Mouse (Mus musculus) kidney, embryonic 16.5 days (tissue): ENCODE data around the gene Zfp507. TPM values are rescaled to one million over a fixed set of nuclear protein-coding genes. Genes with fewer than 3 reads are reported as not detected.

ENCODE experiments used
- ATAC-seq: fragments of 200-750 bp; cut with Nextera tagmentation; 2 replicates; pipeline ENCODE4 v1.8.0; 2017; ENCODE audit warnings: moderate TSS enrichment; ENCODE audit not compliant: low FRiP score, low TSS enrichment
- H3K27ac ChIP-seq: fragments of 300-500 bp; sonication (generic); 2 replicates; pipeline ENCODE4 v1.5.1; 2014; ENCODE audit warnings: low read length
- H3K27me3 ChIP-seq: fragments of 300-500 bp; sonication (generic); 2 replicates; pipeline ENCODE4 v1.6.1; 2014; ENCODE audit warnings: low read length, control low read depth, mixed read lengths; ENCODE audit not compliant: insufficient read depth
- H3K36me3 ChIP-seq: fragments of 300-500 bp; sonication (generic); 2 replicates; pipeline ENCODE4 v1.6.1; 2014; ENCODE audit warnings: low read length, control low read depth, mixed read lengths; ENCODE audit not compliant: insufficient read depth
- H3K4me1 ChIP-seq: fragments of 300-500 bp; sonication (generic); 2 replicates; pipeline ENCODE4 v1.6.1; 2014; ENCODE audit warnings: low read length, control low read depth, mixed read lengths; ENCODE audit not compliant: insufficient read depth
- H3K4me2 ChIP-seq: fragments of 300-500 bp; sonication (generic); replicated peaks from 2 replicates; pipeline ENCODE4 v1.6.1; 2014; ENCODE audit warnings: low read depth, low read length
- H3K4me3 ChIP-seq: fragments of 300-500 bp; sonication (generic); 2 replicates; pipeline ENCODE4 v1.5.1; 2014; ENCODE audit warnings: mild to moderate bottlenecking, low read length
- H3K9ac ChIP-seq: fragments of 300-500 bp; sonication (generic); replicated peaks from 2 replicates; pipeline ENCODE4 v1.6.1; 2014; ENCODE audit warnings: low read length
- H3K9me3 ChIP-seq: fragments of 300-500 bp; sonication (generic); 2 replicates; pipeline ENCODE4 v1.6.1; 2016; ENCODE audit warnings: low read length, control low read depth
- WGBS: fragments of 180-500 bp; shearing (Covaris S2); extraction: QIAGEN DNeasy Blood & Tissue Kit; methylation state at CpG from one replicate; pipeline ENCODE4 v1.1.7; 2014; 5-methylcytosine and 5-hydroxymethylcytosine counted together
- polyA plus RNA-seq: library from polyadenylated mRNA; unstranded; fragments of >200 nt; fragmentation: Nextera tagmentation; extraction: Ambion mirVana; gene quantifications from 2 replicates; pipeline ENCODE4 v1.2.1, GENCODE M21; 2015

Zfp507 gene
- polyA plus RNA-seq, 1 experiment from 2014 or later: 15.5 TPM

GRCm38 (mm10) chr7:35819486-35819885 lies 16.7 kb upstream of the Zfp507 start:
- Histone ChIP-seq H3K4me3 (no peak overlapping the region), H3K27me3 (no peaks in the 10 kb centered on the region), H3K9ac (no peak overlapping the region), H3K36me3 (no peaks in the 10 kb centered on the region), H3K27ac (no peak overlapping the region), H3K4me1 (0 out of 2 replicates have a peak, but pooled peaks cover 6% of the 10 kb centered on the region), H3K9me3 (0 out of 2 replicates have a peak, but pooled peaks cover 6% of the 10 kb centered on the region), H3K4me2 (no peak overlapping the region)
- 55% methylated on average over 4 of the region's 4 CpGs for WGBS
- ATAC-seq: no peak

- Histone ChIP-seq H3K9ac (no peak overlapping the region), H3K4me3 (no peak overlapping the region), H3K4me2 (no peak overlapping the region), H3K27me3 (no peaks in the 10 kb centered on the region), H3K27ac (no peak overlapping the region), H3K9me3 (0 out of 2 replicates have a peak, but pooled peaks cover 6% of the 10 kb centered on the region), H3K36me3 (no peaks in the 10 kb centered on the region), H3K4me1 (0 out of 2 replicates have a peak, but pooled peaks cover 6% of the 10 kb centered on the region)
- WGBS: 73% methylated on average over 12 of the region's 12 CpGs
- 0 out of 2 replicates have a peak, but pooled peaks have one; percentile 12 for ATAC-seq
Measured at GRCm38 (mm10) chr7:35814759-35815551, 12.2 kb upstream of the Zfp507 start.

- Histone ChIP-seq H3K27ac (no peak overlapping the region), H3K9me3 (0 out of 2 replicates have a peak, but pooled peaks cover 6% of the 10 kb centered on the region), H3K27me3 (no peaks in the 10 kb centered on the region), H3K4me1 (no peaks in the 10 kb centered on the region), H3K4me3 (no peak overlapping the region), H3K36me3 (no peaks in the 10 kb centered on the region), H3K9ac (no peak overlapping the region), H3K4me2 (no peak overlapping the region)
- ATAC-seq: no peak
- 78% methylated on average over 11 of the region's 11 CpGs for WGBS
Measured at GRCm38 (mm10) chr7:35813306-35813705, 10.5 kb upstream of the Zfp507 start.

- ATAC-seq: no peak
- H3K4me1 ChIP-seq: no peaks in the 10 kb centered on the region
- no peak overlapping the region for H3K9ac ChIP-seq
- H3K4me3 ChIP-seq: no peak overlapping the region
- H3K27ac ChIP-seq: no peak overlapping the region
- no peaks in the 10 kb centered on the region for H3K27me3 ChIP-seq
- H3K9me3 ChIP-seq: no peaks in the 10 kb centered on the region
- H3K4me2 ChIP-seq: no peak overlapping the region
- no peaks in the 10 kb centered on the region for H3K36me3 ChIP-seq
- WGBS: 48% methylated on average over 8 of the region's 8 CpGs
Measured at GRCm38 (mm10) chr7:35810736-35811135, 7.9 kb upstream of the Zfp507 start.

GRCm38 (mm10) chr7:35804206-35804605 lies 1.4 kb upstream of the Zfp507 start:
- no peak overlapping the region for H3K9ac ChIP-seq
- peaks cover 11% of the 10 kb centered on the region for H3K4me1 ChIP-seq
- WGBS: 78% methylated on average over 10 of the region's 10 CpGs
- no peak overlapping the region for H3K4me2 ChIP-seq
- no peak overlapping the region for H3K27ac ChIP-seq
- H3K27me3 ChIP-seq: no peaks in the 10 kb centered on the region
- no peak for ATAC-seq
- peaks cover 16% of the 10 kb centered on the region for H3K36me3 ChIP-seq
- no peak overlapping the region for H3K4me3 ChIP-seq
- no peaks in the 10 kb centered on the region for H3K9me3 ChIP-seq

GRCm38 (mm10) chr7:35802201-35802905 lies 450 bp downstream of the Zfp507 start:
- H3K27ac ChIP-seq: peak overlapping the region; percentile 89
- peak overlapping the region; percentile 100 for H3K9ac ChIP-seq
- H3K4me3 ChIP-seq: peak overlapping the region; percentile 97
- H3K36me3 ChIP-seq: peaks cover 31% of the 10 kb centered on the region
- peaks cover 11% of the 10 kb centered on the region for H3K4me1 ChIP-seq
- peak overlapping the region; percentile 88 for H3K4me2 ChIP-seq
- ATAC-seq: peak; percentile 91
- under 1% methylated on average over 47 of the region's 49 CpGs for WGBS
- H3K9me3 ChIP-seq: no peaks in the 10 kb centered on the region
- no peaks in the 10 kb centered on the region for H3K27me3 ChIP-seq

GRCm38 (mm10) chr7:35796123-35796522 lies 6.7 kb downstream of the Zfp507 start:
- H3K4me1 ChIP-seq: peaks cover 3% of the 10 kb centered on the region
- no peak overlapping the region for H3K9ac ChIP-seq
- no peak overlapping the region for H3K4me2 ChIP-seq

GRCm38 (mm10) chr7:35794145-35794664 lies 8.6 kb downstream of the Zfp507 start:
- no peak overlapping the region for H3K9ac ChIP-seq
- no peak for ATAC-seq
- H3K4me1 ChIP-seq: no peaks in the 10 kb centered on the region
- WGBS: 77% methylated on average over 12 of the region's 12 CpGs
- no peak overlapping the region for H3K4me2 ChIP-seq
- H3K27ac ChIP-seq: no peak overlapping the region
- H3K9me3 ChIP-seq: no peaks in the 10 kb centered on the region
- H3K36me3 ChIP-seq: peaks cover 54% of the 10 kb centered on the region
- H3K4me3 ChIP-seq: no peak overlapping the region
- H3K27me3 ChIP-seq: no peaks in the 10 kb centered on the region

More at GRCm38 (mm10) chr7:35796123-35796522, 6.7 kb downstream of the Zfp507 start:
- ATAC-seq: no peak
- Histone ChIP-seq H3K27ac (no peak overlapping the region), H3K36me3 (peaks cover 65% of the 10 kb centered on the region), H3K4me3 (no peak overlapping the region), H3K9me3 (no peaks in the 10 kb centered on the region), H3K27me3 (no peaks in the 10 kb centered on the region)
- 62% methylated on average over 7 of the region's 7 CpGs for WGBS

- no peaks in the 10 kb centered on the region for H3K27me3 ChIP-seq
- H3K9ac ChIP-seq: no peak overlapping the region
- 89% methylated on average over 12 of the region's 12 CpGs for WGBS
- peaks cover 47% of the 10 kb centered on the region for H3K36me3 ChIP-seq
- H3K4me1 ChIP-seq: no peaks in the 10 kb centered on the region
- no peak overlapping the region for H3K4me3 ChIP-seq
- H3K9me3 ChIP-seq: no peaks in the 10 kb centered on the region
- no peak overlapping the region for H3K4me2 ChIP-seq
- no peak for ATAC-seq
- no peak overlapping the region for H3K27ac ChIP-seq
Measured at GRCm38 (mm10) chr7:35792150-35792848, 10.5 kb downstream of the Zfp507 start.
